Mouse (Mus musculus): ENCODE data around the gene Pdcl3.

Pdcl3 gene

GRCm38 (mm10) chr1:38985308-38985707 lies at the start of gene Pdcl3:
Gene Pdcl3 (plus strand): TSS chr1:38985608.
- DNase-seq (ENCODE audit: low spot score in 2 of 2): no peak

DNA sequence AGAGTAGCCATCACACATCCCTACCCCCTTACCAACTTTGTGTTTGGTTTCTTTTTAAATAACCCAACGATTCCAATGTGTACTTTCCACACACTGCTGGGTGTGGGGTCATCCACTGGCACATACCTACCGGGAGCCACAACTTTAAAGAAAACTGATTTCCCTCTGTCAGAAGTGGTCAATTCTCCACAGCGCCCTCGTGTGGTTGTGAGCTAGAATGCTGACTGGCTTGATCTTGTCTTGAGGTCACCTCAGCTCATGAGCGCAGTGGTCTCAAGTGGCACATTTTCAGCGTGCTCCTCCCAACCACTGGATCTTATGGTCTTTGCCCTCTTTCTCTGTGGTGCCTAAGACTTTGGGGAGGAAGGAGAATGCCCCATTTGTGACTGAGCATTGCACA lies 48.6 kb upstream of the Pdcl3 start:
- peak in 1 of 2 experiments; percentile 42 for DNase-seq (ENCODE audit: low spot score in 2 of 2)

- DNase-seq (ENCODE audit: low spot score in 2 of 2): no peak
These were observed 46.6 kb upstream of the Pdcl3 start, which contains the start of gene Nms for GRCm38 (mm10) chr1:38938849-38939248. Gene Nms (plus strand): TSS chr1:38939149.

DNA sequence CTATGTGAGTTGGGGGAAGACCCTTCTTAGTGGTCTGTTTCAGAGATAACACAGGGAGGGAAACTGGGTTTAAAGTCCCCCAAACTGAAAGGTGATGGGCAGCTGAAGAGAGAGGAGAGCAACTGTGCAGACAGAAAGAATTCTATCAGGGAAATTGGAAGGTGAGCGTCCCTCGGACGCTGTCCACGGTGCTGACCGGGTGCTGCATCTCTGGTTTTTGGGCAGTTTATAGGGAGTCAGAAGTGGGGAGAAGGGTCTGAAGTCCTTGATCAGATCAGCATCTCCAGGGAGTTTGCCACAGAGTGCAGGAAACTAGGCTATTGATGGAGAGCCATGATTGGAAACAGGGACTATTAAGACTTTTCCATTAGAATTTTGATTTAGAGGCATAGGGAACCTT lies 45.8 kb upstream of the Pdcl3 start:
- no peak for DNase-seq (ENCODE audit: low spot score in 2 of 2)

DNA sequence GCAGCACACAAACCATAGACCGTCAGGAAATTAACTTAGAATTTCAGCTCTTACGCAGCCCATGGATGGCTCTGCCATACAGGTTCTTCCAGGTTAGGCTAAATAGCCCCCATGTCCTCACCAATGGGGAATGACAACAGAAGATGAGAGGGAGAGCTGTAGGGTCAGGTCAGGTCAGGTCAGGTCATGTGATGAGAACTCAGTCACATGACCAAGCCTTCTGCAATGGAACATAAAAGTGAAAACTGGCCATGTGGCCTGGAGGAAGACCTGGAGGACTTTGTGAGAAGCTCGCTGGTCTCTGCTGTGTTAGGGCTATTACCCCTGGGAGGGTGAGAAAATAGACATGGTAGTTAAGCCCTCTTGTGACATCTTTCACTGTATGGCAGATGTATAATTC lies 29.0 kb upstream of the Pdcl3 start:
- DNase-seq (ENCODE audit: low spot score in 2 of 2): no peak

DNA sequence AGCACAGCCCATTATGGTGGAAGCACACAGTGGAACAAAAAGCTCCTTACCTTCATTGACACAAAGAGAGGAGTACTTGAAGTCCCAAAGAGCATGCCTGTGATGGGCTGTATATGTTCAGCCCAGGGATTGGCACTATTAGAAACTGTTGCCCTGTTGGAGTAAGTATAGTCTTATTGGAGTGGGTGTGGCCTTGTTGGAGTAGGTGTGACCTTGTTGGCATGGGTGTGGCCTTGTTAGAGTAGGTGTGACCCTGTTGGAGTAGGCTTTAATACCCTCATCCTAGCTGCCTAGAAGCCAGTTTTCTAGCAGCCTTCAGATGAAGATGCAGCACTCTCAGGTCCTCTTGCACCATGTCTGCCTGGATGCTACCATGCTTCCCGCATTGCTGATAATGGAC lies 16.3 kb upstream of the Pdcl3 start:
- no peak for DNase-seq (ENCODE audit: low spot score in 2 of 2)

- DNase-seq (ENCODE audit: low spot score in 2 of 2): no peak
These were observed 13.7 kb upstream of the Pdcl3 start for GRCm38 (mm10) chr1:38971712-38972111.

DNA sequence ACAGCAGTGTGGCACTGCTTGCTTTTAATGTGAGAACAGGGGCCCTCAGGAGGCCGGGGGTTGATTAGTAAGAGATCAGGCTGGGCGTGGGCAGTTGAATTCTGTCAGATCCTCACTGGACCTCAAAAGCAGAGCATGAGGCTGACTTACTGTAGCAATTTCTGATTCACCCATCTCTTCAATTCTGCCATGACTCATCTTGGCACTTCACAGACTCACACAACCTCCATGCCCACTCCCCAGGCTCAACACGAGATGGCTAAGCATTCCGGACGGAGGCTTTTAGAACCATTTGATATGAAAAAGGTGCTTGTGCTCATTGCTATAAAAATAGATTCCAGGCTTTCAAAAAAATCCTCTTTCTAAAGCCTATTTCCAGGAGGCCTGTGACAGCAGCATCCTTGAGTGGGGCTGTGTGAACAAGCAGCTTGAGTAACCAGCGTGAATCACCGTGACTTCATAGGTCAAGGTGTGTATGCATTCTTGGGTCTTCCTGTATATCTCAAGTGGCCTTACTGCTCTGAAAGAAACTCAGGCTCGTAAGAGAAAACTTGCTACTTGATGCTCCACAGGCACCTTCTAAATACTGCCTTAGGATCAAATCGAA lies 12.3 kb upstream of the Pdcl3 start:
- DNase-seq (ENCODE audit: low spot score in 2 of 2): no peak

- DNase-seq (ENCODE audit: low spot score in 2 of 2): no peak
These were observed 5.5 kb upstream of the Pdcl3 start for GRCm38 (mm10) chr1:38979953-38980352.

DNA sequence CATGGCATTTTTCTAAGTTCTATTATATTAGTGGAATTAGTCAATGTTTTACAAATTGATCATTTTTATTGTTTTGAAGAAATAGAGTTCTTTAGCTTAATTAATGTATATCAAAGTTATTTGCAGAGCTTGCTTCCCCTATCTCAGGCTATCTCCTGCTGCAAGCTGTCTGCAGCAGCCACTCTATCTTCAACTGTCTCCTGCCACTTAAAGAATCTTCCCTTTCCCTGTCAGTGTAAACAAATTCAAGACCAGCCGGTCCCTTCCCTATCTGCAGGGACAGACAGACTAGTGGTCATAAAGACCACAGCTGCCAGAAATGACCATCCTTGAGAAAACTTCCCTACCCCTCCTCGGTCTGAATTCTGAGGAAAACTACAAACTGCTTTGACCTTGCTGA lies 1.5 kb upstream of the Pdcl3 start:
- no peak for DNase-seq (ENCODE audit: low spot score in 2 of 2)

- peak; percentile 88 to 94 for DNase-seq (ENCODE audit: low spot score in 2 of 2)
These were observed 1.9 kb downstream of the Pdcl3 start for GRCm38 (mm10) chr1:38987080-38987864.

DNA sequence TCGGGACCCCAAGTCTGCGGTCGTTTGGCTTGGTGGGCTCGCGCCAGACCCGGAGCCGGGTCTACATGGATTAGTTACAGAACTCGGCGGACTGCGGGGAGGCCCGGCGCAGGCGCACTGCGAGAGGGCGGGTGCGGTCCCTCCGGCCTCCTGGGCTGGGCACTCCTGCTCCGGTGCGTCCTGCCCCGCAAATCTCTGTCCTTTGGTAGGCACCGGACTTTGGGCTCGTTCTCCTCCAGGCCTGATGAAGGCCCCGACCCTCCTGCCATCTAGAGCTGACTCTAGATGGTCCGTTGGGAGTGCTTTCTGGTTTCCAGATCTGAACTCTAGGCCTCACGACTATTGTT lies 2.4 kb downstream of the Pdcl3 start:
- no peak for DNase-seq (ENCODE audit: low spot score in 2 of 2)

- no peak for DNase-seq (ENCODE audit: low spot score in 2 of 2)
These were observed 2.9 kb downstream of the Pdcl3 start for GRCm38 (mm10) chr1:38988357-38988756.

DNA sequence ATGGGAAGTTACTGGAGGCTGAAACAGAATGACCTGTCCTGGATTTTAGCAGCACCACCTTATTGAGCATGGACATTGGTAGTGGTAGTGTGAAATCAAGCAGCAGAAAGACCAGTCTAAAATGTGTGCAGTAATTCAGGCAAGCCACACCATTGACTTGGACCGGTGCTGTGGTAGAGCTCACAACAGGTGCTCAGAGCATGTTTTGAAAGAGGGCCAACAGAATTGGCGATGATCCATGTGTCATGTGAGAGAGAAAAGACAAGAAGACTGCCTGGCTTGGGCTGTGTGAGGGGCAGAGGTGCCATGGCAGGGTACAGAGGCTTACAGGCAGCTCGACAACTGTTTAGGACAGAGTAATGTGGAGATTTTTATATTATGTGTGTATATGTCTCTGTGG lies 7.0 kb downstream of the Pdcl3 start:
- peak in 1 of 2 experiments; percentile 38 for DNase-seq (ENCODE audit: low spot score in 2 of 2)

DNA sequence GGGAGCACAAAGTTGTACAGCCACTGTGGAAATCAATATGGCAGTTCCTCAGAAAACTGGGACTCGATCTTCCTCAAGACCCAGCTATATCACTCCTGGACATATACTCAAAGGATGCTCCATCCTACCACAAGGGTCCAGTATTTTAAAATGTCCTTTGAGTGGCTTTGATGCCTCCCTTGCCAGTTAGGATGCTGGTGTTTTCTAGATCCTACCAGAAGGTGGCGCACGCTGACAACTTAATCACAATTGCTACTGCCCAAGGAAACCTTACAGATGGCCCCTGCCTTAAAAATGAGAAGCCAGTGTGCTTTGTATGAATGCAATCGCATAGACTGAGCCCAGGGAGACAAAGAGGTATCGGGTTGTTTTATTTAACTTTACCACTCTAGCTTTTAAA lies 15.7 kb downstream of the Pdcl3 start:
- peak; percentile 68 to 80 for DNase-seq (ENCODE audit: low spot score in 2 of 2)

- no peak for DNase-seq (ENCODE audit: low spot score in 2 of 2)
These were observed 20.4 kb downstream of the Pdcl3 start for GRCm38 (mm10) chr1:39005751-39006354.

- no peak for DNase-seq (ENCODE audit: low spot score in 2 of 2)
These were observed 21.7 kb downstream of the Pdcl3 start for GRCm38 (mm10) chr1:39006830-39007829.

- peak in 1 of 2 experiments; percentile 68 for DNase-seq (ENCODE audit: low spot score in 2 of 2)
These were observed 25.2 kb downstream of the Pdcl3 start for GRCm38 (mm10) chr1:39010583-39011021.

DNA sequence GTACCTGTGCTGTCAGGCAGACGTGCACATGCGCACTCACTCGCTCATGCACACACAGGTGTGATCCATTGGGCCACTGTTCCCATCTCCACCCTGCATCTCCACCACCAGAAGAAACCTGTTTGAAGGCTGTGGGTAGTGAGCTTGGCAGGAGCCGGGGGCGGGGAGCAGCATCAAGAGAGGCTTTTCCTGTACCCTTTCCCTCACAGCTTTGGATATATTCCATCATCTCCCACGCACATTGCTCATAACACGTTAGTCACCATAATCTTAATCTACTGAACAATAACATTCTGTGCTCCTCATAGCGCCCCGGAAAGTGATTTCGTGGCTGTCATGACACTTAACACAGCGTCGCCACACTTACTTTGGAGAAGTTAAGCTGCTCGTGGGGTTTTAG lies 27.2 kb downstream of the Pdcl3 start:
- no peak for DNase-seq (ENCODE audit: low spot score in 2 of 2)

DNA sequence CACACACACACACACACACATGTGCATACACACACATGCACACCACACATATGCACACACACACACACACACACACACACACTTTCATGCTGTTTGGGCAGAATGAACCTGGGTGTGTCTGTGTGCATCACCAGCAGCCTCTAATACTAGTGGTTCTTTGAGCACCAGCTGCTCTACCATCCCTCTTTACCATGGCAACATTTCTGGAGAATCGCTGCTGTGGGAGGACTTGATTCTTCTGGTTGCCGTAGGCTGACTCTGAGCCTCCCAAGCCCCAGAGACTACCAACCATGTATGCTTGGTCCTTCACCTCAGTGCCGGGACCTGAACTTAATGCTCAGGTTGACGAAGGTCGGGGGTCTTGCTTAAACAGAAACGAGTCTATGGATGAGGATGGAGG lies 28.4 kb downstream of the Pdcl3 start:
- no peak for DNase-seq (ENCODE audit: low spot score in 2 of 2)

DNA sequence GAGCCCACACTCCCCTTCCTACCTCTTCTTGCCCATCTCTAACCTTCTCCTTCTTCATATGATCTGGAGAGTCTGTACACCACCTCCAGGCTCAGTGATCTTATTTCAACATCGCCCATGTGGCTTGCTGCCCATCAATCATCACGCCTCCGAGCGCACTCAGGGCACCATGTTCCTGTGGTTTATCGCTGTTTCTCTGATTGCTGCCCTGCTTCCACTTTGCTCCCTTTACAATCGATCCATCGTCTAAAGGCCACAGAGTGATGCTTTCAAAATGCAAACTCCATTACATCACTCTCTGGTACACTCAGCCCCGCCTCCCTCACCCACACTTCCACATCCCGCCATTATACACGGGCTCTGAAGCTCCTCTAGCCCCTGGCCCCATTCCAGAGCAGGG lies 30.1 kb downstream of the Pdcl3 start:
- DNase-seq (ENCODE audit: low spot score in 2 of 2): no peak

- DNase-seq (ENCODE audit: low spot score in 2 of 2): no peak
These were observed 32.5 kb downstream of the Pdcl3 start for GRCm38 (mm10) chr1:39017871-39018270.
